Mouse (Mus musculus) cerebellum, adult 2 months (tissue): ENCODE data around the gene Cyfip1.

Source experiments
- CTCF ChIP-seq: fragments of 200-500 bp; IDR thresholded peaks from 2 replicates; pipeline ENCODE4 v1.5.1; 2011; ENCODE audit warnings: low read depth, mild to moderate bottlenecking, control low read depth, low read length, moderate library complexity, borderline replicate concordance; ENCODE audit not compliant: insufficient read depth
- POLR2A ChIP-seq: fragments of 200-500 bp; IDR thresholded peaks from 2 replicates; pipeline ENCODE4 v1.6.1; 2011; ENCODE audit warnings: low read length, control low read depth, borderline replicate concordance; ENCODE audit not compliant: insufficient read depth

DNA sequence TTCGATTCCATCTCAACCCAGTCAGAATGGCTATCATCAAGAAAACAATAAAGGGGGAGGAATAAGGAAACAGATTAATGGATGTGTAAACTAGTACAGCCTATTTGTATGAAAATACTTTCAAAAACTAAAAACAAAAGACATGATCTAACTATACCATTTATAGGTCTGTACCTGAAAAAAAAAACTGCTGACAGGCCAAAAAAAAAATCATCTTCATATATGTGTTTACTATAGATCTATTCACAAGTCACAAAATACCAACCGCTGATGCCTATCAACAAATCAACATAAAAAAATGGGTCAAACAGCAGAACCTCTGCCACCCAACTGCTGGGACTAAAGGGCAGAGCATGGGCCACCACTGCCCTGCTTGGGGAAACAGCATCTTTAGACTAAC is 114.5 kb downstream of the Cyfip1 start:
- TF ChIP-seq CTCF: no peak
- TF ChIP-seq POLR2A: no peak
